Mouse (Mus musculus) adrenal gland, postnatal 0 days (tissue): ENCODE measurements around the gene Zfp91. TPM values are rescaled to one million over a fixed set of nuclear protein-coding genes. Genes with fewer than 3 reads are reported as not detected.

Source experiments
- polyA plus RNA-seq: library from polyadenylated mRNA; unstranded; fragments of >200 nt; fragmentation: Nextera tagmentation; extraction: Ambion mirVana; gene quantifications from 2 replicates; pipeline ENCODE4 v1.2.1, GENCODE M21; 2015

The Zfp91 gene
- polyA plus RNA-seq: 11.3 and 12.5 TPM in 2 replicates

GRCm38 (mm10) chr19:12795511-12796327 is at the start of gene Zfp91, which contains the start of gene Lpxn:
TSS of gene Zfp91 (minus strand) at chr19:12796126.
TSS of gene Lpxn (plus strand) at chr19:12796193.

GRCm38 (mm10) chr19:12765308-12765707 is 30.6 kb downstream of the Zfp91 start, which contains the start of gene Cntf:
TSS of gene Cntf (minus strand) at chr19:12765632.

Other genes starting within 250 kb of the Zfp91 start
- gene Gm4952, start 196.2 kb downstream of the Zfp91 start, polyA plus RNA-seq: 5.5 and 10.4 TPM in 2 replicates
- gene Glyat, start 162.8 kb downstream of the Zfp91 start, polyA plus RNA-seq: 0.15 and 0.47 TPM in 2 replicates
- not detected in 2 replicates for gene Olfr1442, start 125.7 kb downstream of the Zfp91 start, polyA plus RNA-seq
- gene Olfr1443, start 118.0 kb downstream of the Zfp91 start, polyA plus RNA-seq: not detected in 2 replicates
- gene Keg1, start 100.3 kb downstream of the Zfp91 start, polyA plus RNA-seq: 0.69 and 0.88 TPM in 2 replicates
- 0.43 and 0.69 TPM in 2 replicates for gene Cntf, start 30.5 kb downstream of the Zfp91 start, polyA plus RNA-seq
- gene Lpxn, start 67 bp upstream of the Zfp91 start, polyA plus RNA-seq: 3.7 and 5.1 TPM in 2 replicates
- not detected in 2 replicates for gene Gm5244, start 50.6 kb upstream of the Zfp91 start, polyA plus RNA-seq
- not detected in 2 replicates for gene Olfr1444, start 61.2 kb upstream of the Zfp91 start, polyA plus RNA-seq
- not detected in 2 replicates for gene Olfr1445, start 87.7 kb upstream of the Zfp91 start, polyA plus RNA-seq
- not detected in 2 replicates for gene Olfr1446, start 97.4 kb upstream of the Zfp91 start, polyA plus RNA-seq
- gene Olfr1447, start 107.6 kb upstream of the Zfp91 start, polyA plus RNA-seq: not detected in 2 replicates
- gene Olfr1448, start 128.3 kb upstream of the Zfp91 start, polyA plus RNA-seq: not detected in 2 replicates
- not detected in 2 replicates for gene Olfr1449, start 134.7 kb upstream of the Zfp91 start, polyA plus RNA-seq
- gene Olfr1450, start 154.1 kb upstream of the Zfp91 start, polyA plus RNA-seq: not detected in 2 replicates
- gene Olfr1451, start 198.9 kb upstream of the Zfp91 start, polyA plus RNA-seq: not detected in 2 replicates
- gene Olfr1453, start 232.2 kb upstream of the Zfp91 start, polyA plus RNA-seq: not detected in 2 replicates